8 mouse cellular contexts compared by ENCODE assay signal in genomic region chr8:115942731-115943509, GRCm38 (mm10).
A peak's percentile ranks its signal among the peaks of the same experiment; 100 is the strongest.
DNase-seq lines count a peak whose midpoint lies in the region; ATAC-seq and TF ChIP-seq lines count a peak whose summit lies in the region.

No protein-coding gene starts in this region.

- no peak overlapping the region for H3K4me3 ChIP-seq in liver, embryonic 12.5 days
- no peak overlapping the region for H3K4me3 ChIP-seq in intestine, postnatal 0 days (ENCODE audit: low read depth, low read length)
- no peak overlapping the region for H3K4me3 ChIP-seq in limb, embryonic 13.5 days
- H3K4me3 ChIP-seq in neural tube, embryonic 15.5 days (replicated peaks) = no peak overlapping the region

- H3K9ac ChIP-seq in liver, embryonic 12.5 days = no peak overlapping the region
- H3K9ac ChIP-seq in intestine, postnatal 0 days (ENCODE audit: low read depth, low read length) = no peak overlapping the region
- no peak overlapping the region for H3K9ac ChIP-seq in limb, embryonic 13.5 days
- no peak overlapping the region for H3K9ac ChIP-seq in neural tube, embryonic 15.5 days (replicated peaks)

- no peaks in the 10 kb centered on the region for H3K4me1 ChIP-seq in liver, embryonic 12.5 days
- H3K4me1 ChIP-seq in intestine, postnatal 0 days (replicated peaks; ENCODE audit: control insufficient read depth, insufficient read depth, low read length) = no peaks in the 10 kb centered on the region
- H3K4me1 ChIP-seq in limb, embryonic 13.5 days = peaks cover 11% of the 10 kb centered on the region
- peaks cover 9% of the 10 kb centered on the region for H3K4me1 ChIP-seq in neural tube, embryonic 15.5 days

- H3K27me3 ChIP-seq in liver, embryonic 12.5 days (replicated peaks) = no peaks in the 10 kb centered on the region
- H3K27me3 ChIP-seq in intestine, postnatal 0 days (replicated peaks; ENCODE audit: control insufficient read depth, insufficient read depth, low read length) = no peaks in the 10 kb centered on the region
- no peaks in the 10 kb centered on the region for H3K27me3 ChIP-seq in limb, embryonic 13.5 days
- no peaks in the 10 kb centered on the region for H3K27me3 ChIP-seq in neural tube, embryonic 15.5 days (replicated peaks)

- no peaks in the 10 kb centered on the region for H3K9me3 ChIP-seq in liver, embryonic 12.5 days (replicated peaks)
- H3K9me3 ChIP-seq in intestine, postnatal 0 days (ENCODE audit: control insufficient read depth) = no peaks in the 10 kb centered on the region
- H3K9me3 ChIP-seq in limb, embryonic 13.5 days = no peaks in the 10 kb centered on the region
- H3K9me3 ChIP-seq in neural tube, embryonic 15.5 days (replicated peaks) = no peaks in the 10 kb centered on the region

- TF ChIP-seq CTCF in intestine, postnatal 0 days (IDR thresholded peaks at IDR 0.05; ENCODE audit: low read depth) = no peak

- intact Hi-C loops in gastrocnemius, postnatal 36 days (cut with DNase I) = no loop called here

- no peak overlapping the region for H3K4me2 ChIP-seq in liver, embryonic 12.5 days
- peak overlapping the region; percentile 28; the same call in 1 of the 2 replicates for H3K4me2 ChIP-seq in intestine, postnatal 0 days (replicated peaks; ENCODE audit: low read depth)
- H3K4me2 ChIP-seq in limb, embryonic 13.5 days (replicated peaks) = peak overlapping the region; percentile 41
- H3K4me2 ChIP-seq in neural tube, embryonic 15.5 days = peak overlapping the region; percentile 36

- WGBS in liver, embryonic 12.5 days (ENCODE audit: insufficient replicate concordance) = 61% methylated on average over 16 of the region's 16 CpGs
- WGBS in intestine, postnatal 0 days = 48% methylated on average over 16 of the region's 16 CpGs
- 26% methylated on average over 16 of the region's 16 CpGs for WGBS in limb, embryonic 13.5 days
- 33% methylated on average over 16 of the region's 16 CpGs for WGBS in neural tube, embryonic 15.5 days

- no peak for ATAC-seq in liver, embryonic 12.5 days
- ATAC-seq in intestine, postnatal 0 days = no peak
- ATAC-seq in limb, embryonic 13.5 days (ENCODE audit: low FRiP score, low read depth) = peak; percentile 54; the same call in 1 of the 2 replicates
- ATAC-seq in neural tube, embryonic 15.5 days (ENCODE audit: low FRiP score) = no peak
- ATAC-seq in megakaryocyte progenitor cell, adult 5-6 weeks (replicated peaks; ENCODE audit: poor library complexity) = no peak

- no peak overlapping the region for H3K27ac ChIP-seq in liver, embryonic 12.5 days
- no peak overlapping the region for H3K27ac ChIP-seq in intestine, postnatal 0 days (ENCODE audit: low read depth, low read length)
- no peak overlapping the region for H3K27ac ChIP-seq in limb, embryonic 13.5 days
- H3K27ac ChIP-seq in neural tube, embryonic 15.5 days (replicated peaks) = no peak overlapping the region

- no peaks in the 10 kb centered on the region for H3K36me3 ChIP-seq in liver, embryonic 12.5 days
- no peaks in the 10 kb centered on the region for H3K36me3 ChIP-seq in intestine, postnatal 0 days (ENCODE audit: control insufficient read depth, insufficient read depth)
- no peaks in the 10 kb centered on the region for H3K36me3 ChIP-seq in limb, embryonic 13.5 days
- H3K36me3 ChIP-seq in neural tube, embryonic 15.5 days = no peaks in the 10 kb centered on the region

- peak; percentile 10 for DNase-seq in liver
- peak; percentile 4 to 12 for DNase-seq in gastrocnemius, postnatal 36 days
- no peak for DNase-seq in thymus, postnatal 25 days
